Mouse (Mus musculus) liver, embryonic 18 days (tissue): ENCODE results near the gene Cript. TPM values are rescaled to one million over a fixed set of nuclear protein-coding genes. Genes with fewer than 3 reads are reported as not detected.

Experiments used
- polyA plus RNA-seq: library from polyadenylated mRNA; depleted of rRNA; stranded (reverse); fragments of >200 nt; gene quantifications from 2 replicates; pipeline ENCODE4 v1.2.3, GENCODE M21; 2012; rRNA removed

The Cript gene
- 21.4 and 22.9 TPM in 2 replicates for polyA plus RNA-seq

GRCm38 (mm10) chr17:87025269-87025949 is at the start of gene Cript, which contains the start of gene Pigf:
TSS of gene Cript (plus strand) at chr17:87025550.
TSS of gene Pigf (minus strand) at chr17:87025406.

Other genes with a start within 250 kb of the Cript start
- not detected in 2 replicates for gene Tmem247, start 108.2 kb upstream of the Cript start, polyA plus RNA-seq
- not detected in 2 replicates for gene Atp6v1e2, start 77.7 kb upstream of the Cript start, polyA plus RNA-seq
- 4.1 and 4.6 TPM in 2 replicates for gene Rhoq, start 62.5 kb upstream of the Cript start, polyA plus RNA-seq
- gene Pigf, start 144 bp upstream of the Cript start, polyA plus RNA-seq = 9.2 and 9.5 TPM in 2 replicates
- 2.2 and 2.4 TPM in 2 replicates for gene Socs5, start 82.1 kb downstream of the Cript start, polyA plus RNA-seq
- gene Mcfd2, start 240.4 kb downstream of the Cript start, polyA plus RNA-seq = 143 and 151 TPM in 2 replicates